Mouse (Mus musculus) retina, adult 2 months (tissue): Measurements from ENCODE around the gene Cx3cr1.

Experiments used
- DNase-seq: peaks from one replicate; pipeline ENCODE4 v3.0.0-alpha.2; 2012; ENCODE audit warnings: low read depth, low spot score

Cx3cr1 gene

DNA sequence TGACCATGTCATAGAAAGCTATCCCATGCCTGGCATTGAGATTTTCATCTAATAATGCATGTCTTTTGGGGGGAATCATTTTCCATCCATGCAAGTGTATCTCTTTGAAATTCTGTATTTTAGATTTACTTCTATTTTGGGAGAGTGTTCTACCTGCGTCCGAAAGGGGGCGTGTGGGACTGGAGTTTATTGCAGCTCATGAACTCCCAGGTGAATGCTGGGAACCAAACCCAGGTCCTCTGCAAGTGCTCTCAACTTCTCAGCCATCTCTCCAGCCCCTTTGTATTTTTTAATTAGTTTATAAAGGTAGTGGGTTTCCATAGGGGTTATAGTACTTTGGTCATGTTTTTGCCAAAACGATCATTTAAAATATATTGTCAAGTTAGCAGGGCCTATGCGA, 175.8 kb downstream of the Cx3cr1 start:
- DNase-seq = no peak

DNA sequence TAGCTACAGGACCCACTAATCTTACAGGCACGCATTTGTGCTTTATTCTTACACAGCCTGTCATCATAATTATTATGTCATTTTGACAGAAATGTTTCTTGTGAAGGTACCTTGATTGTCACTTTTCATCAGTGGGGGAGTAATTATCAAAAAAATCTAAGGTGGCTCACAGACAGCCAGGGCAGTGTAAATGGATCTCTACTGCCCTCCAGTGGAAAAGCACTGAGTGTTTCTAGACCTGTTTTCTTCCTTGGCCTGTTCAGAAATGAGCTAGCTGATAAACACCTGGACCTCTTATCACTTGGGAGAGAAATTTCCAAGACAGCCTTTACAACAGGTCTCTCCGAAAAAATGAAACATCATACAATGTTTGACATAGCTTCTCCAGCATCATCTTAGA, 179.0 kb downstream of the Cx3cr1 start:
- DNase-seq = no peak

DNA sequence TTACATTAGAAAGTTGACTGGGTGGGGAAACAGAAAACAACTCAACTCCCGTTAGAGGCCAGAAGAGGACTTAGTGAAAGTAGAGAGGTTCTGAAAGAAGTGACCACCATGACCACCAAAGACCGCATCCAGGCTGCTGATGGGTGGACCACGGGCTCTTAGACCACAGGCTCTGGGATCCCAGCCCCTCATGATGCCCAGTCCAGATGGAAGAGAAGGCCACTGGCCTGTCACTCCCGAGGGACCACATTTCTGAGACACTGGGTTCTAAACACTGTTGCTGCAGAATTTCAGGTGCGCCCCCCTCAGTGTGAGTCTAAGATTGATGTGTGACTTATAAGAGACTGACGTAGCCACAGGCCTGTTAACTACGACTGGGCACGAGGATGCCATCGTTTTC, 180.2 kb downstream of the Cx3cr1 start:
- no peak for DNase-seq

DNA sequence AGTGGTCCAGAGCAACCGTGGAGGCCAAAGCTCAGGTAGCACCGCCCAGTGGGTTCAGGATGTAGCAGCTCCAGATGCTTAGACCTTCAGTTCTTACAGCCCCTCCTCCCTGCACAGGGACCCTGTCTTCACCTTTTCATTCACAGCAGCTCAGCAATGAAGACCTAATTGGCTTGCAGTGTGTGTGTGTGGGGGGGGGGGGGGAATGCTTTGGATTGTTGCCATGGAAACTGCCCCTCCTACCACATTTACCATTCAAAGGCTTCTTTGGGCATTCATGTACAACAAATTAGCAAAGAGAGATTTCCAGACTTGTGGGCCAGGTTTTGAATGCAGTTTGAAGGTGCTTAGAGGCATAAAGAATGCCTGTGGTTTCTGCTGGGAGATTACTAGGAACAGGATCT, 180.8 kb downstream of the Cx3cr1 start:
- no peak for DNase-seq

DNA sequence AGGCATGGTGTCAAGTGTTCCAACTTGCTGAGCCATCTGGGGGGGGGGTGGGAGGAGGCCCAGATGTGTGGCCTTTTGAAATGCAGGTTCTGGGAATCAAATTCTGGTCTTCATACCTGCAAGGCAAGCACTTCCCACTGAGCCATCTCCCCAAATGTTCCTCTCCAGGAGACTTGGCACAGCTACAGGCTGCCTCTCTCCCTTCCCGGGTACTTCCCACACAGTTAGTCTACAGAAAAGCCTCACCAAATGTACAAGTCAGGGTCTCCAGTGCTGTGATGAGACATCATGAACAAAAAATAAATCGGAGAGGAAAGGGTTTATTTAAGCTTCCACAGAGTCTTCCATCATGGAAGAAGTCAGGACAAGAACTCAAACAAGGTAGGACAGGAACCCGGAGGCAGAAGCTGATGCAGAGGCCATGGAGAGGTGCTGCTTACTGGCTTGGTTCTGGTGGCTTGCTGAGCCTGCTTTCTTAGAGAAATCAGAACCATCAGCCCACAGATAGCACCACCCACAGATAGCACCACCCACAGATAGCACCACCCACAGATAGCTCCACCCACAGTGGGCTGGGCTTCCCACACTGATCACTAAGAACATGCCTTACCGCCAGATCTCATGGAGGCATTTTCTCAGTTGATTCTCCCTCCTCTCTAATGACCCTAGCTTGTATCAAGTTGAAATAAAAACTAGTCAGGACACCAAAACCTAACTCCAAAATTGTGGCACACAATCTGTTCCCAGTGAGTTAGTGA, 182.4 kb downstream of the Cx3cr1 start:
- DNase-seq = no peak

DNA sequence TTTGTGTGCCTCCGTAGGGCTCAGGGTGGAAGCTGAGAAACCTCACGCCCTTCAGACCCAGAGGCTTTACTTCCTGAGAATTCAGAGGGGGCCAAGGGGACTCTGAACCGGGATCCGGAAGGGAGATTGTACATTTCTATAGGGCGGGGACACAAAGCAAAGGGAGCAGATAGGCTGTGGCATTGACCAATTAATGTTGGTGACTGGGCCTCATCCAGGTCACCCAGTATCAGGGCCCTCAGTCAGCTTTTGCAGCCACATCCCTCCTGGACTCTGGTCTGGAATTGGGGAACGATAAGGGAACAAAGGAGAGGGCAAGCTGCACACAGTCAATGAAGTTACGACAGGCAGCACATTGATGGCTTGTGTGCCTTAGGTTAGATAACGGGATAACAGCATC, 215.5 kb downstream of the Cx3cr1 start:
- no peak for DNase-seq

DNA sequence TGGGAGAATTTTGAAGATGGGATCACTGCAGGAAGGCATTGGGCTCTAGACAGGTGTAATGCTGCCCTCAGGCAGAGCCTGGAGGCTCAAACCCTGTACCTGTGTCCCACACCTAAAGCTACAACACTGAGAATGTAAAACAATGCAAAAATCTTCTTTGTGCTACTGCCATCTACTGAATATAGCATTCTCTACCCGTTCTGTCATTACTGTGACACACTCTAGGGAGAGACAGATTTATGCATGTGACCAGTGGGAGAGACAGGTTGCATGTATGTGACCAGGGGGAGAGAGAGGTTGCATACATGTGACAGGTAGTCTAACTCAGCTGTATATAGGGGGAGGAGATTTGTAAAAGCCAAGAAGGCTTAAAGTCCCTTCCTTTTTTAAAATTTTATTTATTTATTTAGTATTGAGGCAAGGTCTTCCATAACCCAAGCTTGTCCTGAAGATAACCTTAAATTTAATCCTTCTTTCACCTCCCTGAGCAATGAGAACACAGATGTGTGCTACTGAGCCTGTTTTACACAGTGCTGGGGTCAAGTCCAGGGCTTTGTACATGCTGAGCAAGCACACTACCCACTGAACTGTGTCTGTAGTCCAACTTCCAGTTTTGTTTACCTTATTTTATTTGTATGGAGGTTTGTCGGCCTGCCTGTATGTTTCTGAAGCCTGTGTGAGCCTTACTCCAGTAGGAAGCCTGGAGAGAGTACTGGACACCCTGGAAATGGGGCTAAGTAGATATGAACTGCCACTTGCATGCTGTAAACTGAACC, 216.4 kb downstream of the Cx3cr1 start:
- DNase-seq = no peak

DNA sequence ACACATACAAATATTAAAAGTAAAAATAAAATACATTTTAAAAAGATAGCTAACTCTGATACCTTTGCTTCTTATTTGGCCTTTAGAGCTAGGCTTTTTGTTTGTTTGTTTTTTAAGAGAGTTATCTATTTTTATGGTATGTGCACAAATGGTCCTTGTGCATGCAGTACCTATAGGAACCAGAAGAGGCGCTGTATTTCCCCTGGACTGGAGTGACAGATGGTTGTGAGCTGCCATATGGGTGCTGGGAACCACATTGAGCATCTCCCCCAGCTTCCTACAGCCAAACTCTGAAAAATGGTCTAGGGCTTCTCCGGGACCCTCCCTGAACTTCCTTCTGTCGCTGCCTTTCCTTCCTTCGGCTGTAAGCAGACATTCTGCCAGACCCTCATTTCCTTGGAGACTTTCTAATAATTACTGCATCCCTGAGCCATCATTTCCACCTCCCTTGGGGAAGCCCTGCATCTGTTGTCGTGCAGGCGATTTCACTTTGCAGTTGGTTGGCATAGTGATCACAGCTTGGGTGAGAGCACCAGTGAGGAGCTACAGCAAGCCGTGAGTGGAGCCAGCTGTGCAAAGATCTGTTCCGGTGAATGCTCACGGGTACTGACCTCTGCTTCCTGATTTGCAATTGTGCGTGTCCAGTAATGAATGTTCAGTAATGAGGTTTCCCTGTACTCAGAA, 217.2 kb downstream of the Cx3cr1 start:
- no peak for DNase-seq
